Comparison of ENCODE assay signal across 7 mouse cellular contexts in genomic region chr8:70729808-70730475, GRCm38 (mm10). TPM values are rescaled to one million over a fixed set of nuclear protein-coding genes. Genes with fewer than 3 reads are reported as not detected.
DNase-seq lines count a peak whose midpoint lies in the region; ATAC-seq lines count a peak whose summit lies in the region.

No protein-coding gene starts in this region.

- H3K4me2 ChIP-seq in limb, embryonic 12.5 days = peak overlapping the region; percentile 57

- no peaks in the 10 kb centered on the region for H3K36me3 ChIP-seq in forebrain, embryonic 10.5 days (replicated peaks)
- H3K36me3 ChIP-seq in limb, embryonic 12.5 days = no peaks in the 10 kb centered on the region

- WGBS in forebrain, embryonic 10.5 days = 3% methylated on average over 34 of the region's 34 CpGs
- 4% methylated on average over 33 of the region's 34 CpGs for WGBS in limb, embryonic 12.5 days

- peak; percentile 55 for DNase-seq in testis, postnatal 10 days (ENCODE audit: low spot score)
- no peak for DNase-seq in testis, postnatal 14 days (ENCODE audit: low spot score)
- no peak for DNase-seq in forebrain, embryonic 10.5 days (ENCODE audit: extremely low spot score, low spot score)
- peak; percentile 64 for DNase-seq in naive thymus-derived CD4-positive, alpha-beta T cell, adult 2 months (ENCODE audit: low read depth)
- DNase-seq in Muller cell, postnatal 12 days (ENCODE audit: inconsistent ontology term) = no peak
- DNase-seq in layer of hippocampus, postnatal 25 days (ENCODE audit: extremely low spot score in 1 of 2, low spot score in 1 of 2) = no peak

- H3K27ac ChIP-seq in forebrain, embryonic 10.5 days = no peak overlapping the region
- no peak overlapping the region for H3K27ac ChIP-seq in limb, embryonic 12.5 days

- ATAC-seq in limb, embryonic 12.5 days (ENCODE audit: insufficient number of reproducible peaks, insufficient read depth, low FRiP score, low TSS enrichment, low read depth) = no peak

- H3K27me3 ChIP-seq in forebrain, embryonic 10.5 days (ENCODE audit: poor library complexity, severe bottlenecking) = peaks cover 82% of the 10 kb centered on the region
- peaks cover 80% of the 10 kb centered on the region for H3K27me3 ChIP-seq in limb, embryonic 12.5 days

- H3K4me1 ChIP-seq in forebrain, embryonic 10.5 days = peaks cover 13% of the 10 kb centered on the region
- H3K4me1 ChIP-seq in limb, embryonic 12.5 days (replicated peaks) = peaks cover 6% of the 10 kb centered on the region; the same call in 1 of the 2 replicates

- H3K4me3 ChIP-seq in forebrain, embryonic 10.5 days = peak overlapping the region; percentile 46
- peak overlapping the region; percentile 33 for H3K4me3 ChIP-seq in limb, embryonic 12.5 days (replicated peaks)

- H3K9ac ChIP-seq in limb, embryonic 12.5 days (replicated peaks) = no peak overlapping the region

- H3K9me3 ChIP-seq in forebrain, embryonic 10.5 days = no peaks in the 10 kb centered on the region
- H3K9me3 ChIP-seq in limb, embryonic 12.5 days = no peaks in the 10 kb centered on the region

RNA-seq across cellular contexts. Expression of gene Pde4c, which starts 6.4 kb away (rescaled TPM):
- 0.38 and 0.68 TPM in 2 replicates for polyA plus RNA-seq in forebrain, embryonic 10.5 days (2016; fragmentation: Nextera tagmentation; extraction: Ambion mirVana)
- 0.24 and 0.33 TPM in 2 replicates for polyA plus RNA-seq in limb, embryonic 12.5 days (2016; fragmentation: Nextera tagmentation; extraction: Ambion mirVana)
- 1 to 10 TPM in 1 of 2 experiments, under 1 TPM in 1; 0.89 to 1.2 TPM for total RNA-seq in layer of hippocampus, postnatal 25 days (2021)

RNA-seq across cellular contexts. Expression of gene Gm3336, which starts 11.6 kb away (rescaled TPM):
- not detected in 2 replicates for polyA plus RNA-seq in forebrain, embryonic 10.5 days (2016; fragmentation: Nextera tagmentation; extraction: Ambion mirVana)
- polyA plus RNA-seq in limb, embryonic 12.5 days (2016; fragmentation: Nextera tagmentation; extraction: Ambion mirVana) = not detected in 2 replicates
- not detected for total RNA-seq in layer of hippocampus, postnatal 25 days (2021)

RNA-seq across cellular contexts. Expression of gene Rab3a, which starts 24.5 kb away (rescaled TPM):
- polyA plus RNA-seq in forebrain, embryonic 10.5 days (2016; fragmentation: Nextera tagmentation; extraction: Ambion mirVana) = 10.5 and 12.2 TPM in 2 replicates
- polyA plus RNA-seq in limb, embryonic 12.5 days (2016; fragmentation: Nextera tagmentation; extraction: Ambion mirVana) = 13.7 and 13.8 TPM in 2 replicates
- total RNA-seq in layer of hippocampus, postnatal 25 days (2021) = 100 to 1,000 TPM; 789 to 843 TPM

RNA-seq across cellular contexts. Expression of gene Iqcn, which starts 26.7 kb away (rescaled TPM):
- 0.02 TPM in 1 of 2 replicates, not detected in the other for polyA plus RNA-seq in forebrain, embryonic 10.5 days (2016; fragmentation: Nextera tagmentation; extraction: Ambion mirVana)
- not detected in 2 replicates for polyA plus RNA-seq in limb, embryonic 12.5 days (2016; fragmentation: Nextera tagmentation; extraction: Ambion mirVana)
- under 1 TPM; 0.05 to 0.12 TPM for total RNA-seq in layer of hippocampus, postnatal 25 days (2021)

RNA-seq across cellular contexts. Expression of gene Mpv17l2, which starts 30.8 kb away (rescaled TPM):
- 30.8 and 34.3 TPM in 2 replicates for polyA plus RNA-seq in forebrain, embryonic 10.5 days (2016; fragmentation: Nextera tagmentation; extraction: Ambion mirVana)
- 25.8 and 29.0 TPM in 2 replicates for polyA plus RNA-seq in limb, embryonic 12.5 days (2016; fragmentation: Nextera tagmentation; extraction: Ambion mirVana)
- total RNA-seq in layer of hippocampus, postnatal 25 days (2021) = 10 to 100 TPM; 41.7 to 42.2 TPM

Comparison
In these comparisons a context has a peak if more than half of its experiments do, and no peak if none do; other contexts are left out.
1. DNase-seq: peak in testis, postnatal 10 days (single experiment) and naive thymus-derived CD4-positive, alpha-beta T cell, adult 2 months (single experiment); none in testis, postnatal 14 days (single experiment), forebrain, embryonic 10.5 days (single experiment), Muller cell, postnatal 12 days (single experiment) and layer of hippocampus, postnatal 25 days (0 of 2).